Mouse (Mus musculus): ENCODE results near the gene Usp39.

- TF ChIP-seq ZC3H11A (IDR thresholded peaks at IDR 0.05; ENCODE audit: borderline replicate concordance, low read depth, low read length) (no peak), HCFC1 (IDR thresholded peaks at IDR 0.05; ENCODE audit: borderline replicate concordance, insufficient read depth, low read length) (no peak), MAFK (IDR thresholded peaks at IDR 0.05; ENCODE audit: insufficient read depth, low read depth, low read length) (no peak)
Observed at GRCm38 (mm10) chr6:72386561-72386960, 41.6 kb upstream of the Usp39 start.

All from ES-E14 (cell line).